Mouse (Mus musculus): ENCODE results near the gene Snu13.

Snu13 gene

DNA sequence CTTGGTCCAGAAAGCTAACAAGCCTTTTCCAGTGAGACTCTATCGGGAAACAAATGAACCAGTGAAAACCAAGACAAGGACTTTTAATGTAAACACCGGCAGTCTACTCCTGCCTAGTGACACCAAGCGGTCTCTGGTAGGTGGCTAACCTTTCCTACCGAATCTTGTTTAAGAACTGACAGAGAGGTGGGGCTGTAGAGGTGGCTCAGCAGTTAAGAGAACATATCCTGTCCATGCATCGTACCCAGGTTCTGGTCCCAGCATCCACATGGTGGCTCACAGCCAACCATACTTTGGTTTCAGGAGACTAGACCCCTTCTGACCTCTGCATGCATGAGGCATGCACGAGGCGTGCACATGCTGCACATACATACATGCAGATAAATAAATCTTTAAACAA lies 20.1 kb downstream of the Snu13 start:
- no peak for DNase-seq (ENCODE audit: low spot score)

DNA sequence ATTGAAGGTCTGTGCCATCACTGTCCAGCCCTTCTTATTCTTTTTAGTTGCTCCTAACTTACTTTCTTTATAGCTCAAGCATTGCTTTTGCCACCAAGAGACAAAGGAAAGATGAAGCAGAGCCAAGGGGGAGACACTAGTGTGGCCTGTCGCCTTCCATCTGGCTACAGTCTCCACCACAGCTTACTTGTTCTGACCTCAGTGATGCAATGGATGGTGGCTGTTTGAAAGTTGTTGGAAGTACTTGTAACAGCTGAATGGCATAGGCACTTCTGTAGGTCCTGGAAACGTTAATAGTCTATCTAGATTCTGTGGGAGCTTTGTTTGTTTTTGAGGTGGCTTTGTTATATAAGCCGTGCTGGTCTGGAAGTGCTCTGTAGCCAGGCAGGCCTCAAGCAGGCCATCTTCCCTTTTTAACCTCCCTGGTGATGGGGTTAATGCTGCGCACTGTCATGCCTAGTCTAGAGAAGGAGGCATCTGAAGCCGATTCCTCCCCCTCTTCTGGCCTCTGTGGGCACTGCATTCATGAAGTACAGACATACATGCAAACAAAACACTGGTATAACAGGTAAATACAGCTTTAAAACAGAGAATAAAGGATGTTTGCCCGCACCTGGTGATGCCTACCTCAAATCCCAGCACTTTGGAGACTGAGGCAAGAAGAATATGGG lies 23.3 kb downstream of the Snu13 start:
- no peak for DNase-seq (ENCODE audit: low spot score)

DNA sequence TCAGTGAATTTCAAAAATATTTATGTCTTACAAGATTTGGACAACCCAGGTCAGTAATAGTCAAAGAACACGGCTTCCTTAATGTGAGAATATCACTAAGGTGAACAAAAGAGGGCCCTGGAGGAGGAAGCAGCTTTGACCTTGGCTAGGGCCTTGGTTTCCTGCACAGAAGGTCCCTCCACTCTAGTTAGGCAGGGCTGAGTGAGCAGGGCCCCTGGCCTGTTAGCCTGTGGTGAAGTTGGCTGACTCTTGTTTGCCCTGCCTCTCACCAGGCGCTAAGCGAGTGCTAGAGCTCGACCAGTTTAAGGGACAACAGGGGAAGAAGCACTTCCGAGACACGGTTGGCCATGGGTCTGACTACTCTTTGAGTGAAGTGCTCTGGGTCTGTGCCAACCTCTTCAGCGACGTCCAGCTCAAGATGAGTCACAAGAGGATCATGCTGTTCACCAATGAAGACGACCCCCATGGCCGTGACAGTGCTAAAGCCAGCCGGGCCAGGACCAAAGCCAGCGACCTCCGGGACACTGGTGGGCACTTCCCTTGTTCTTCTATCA lies 24.8 kb downstream of the Snu13 start:
- peak; percentile 28 for DNase-seq (ENCODE audit: low spot score)

DNA sequence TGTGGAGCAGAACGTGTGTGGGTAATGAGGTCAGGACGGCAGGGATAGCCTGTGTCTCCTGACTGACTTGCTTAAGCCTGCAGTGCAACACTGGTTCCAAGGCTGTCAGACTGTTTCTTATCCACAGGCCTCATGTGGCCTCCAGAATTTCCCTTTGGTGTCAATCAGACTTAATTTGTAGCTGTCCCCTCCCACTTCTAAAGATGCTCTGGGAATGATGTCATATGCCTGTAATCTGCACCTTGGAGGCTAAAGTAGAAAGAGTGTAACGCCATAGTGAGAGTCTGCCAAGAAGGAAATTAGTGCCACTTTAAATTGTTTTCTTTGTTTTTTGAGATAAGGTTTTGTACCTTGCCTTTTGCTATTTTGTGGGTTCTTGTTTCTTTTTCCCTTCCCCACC lies 28.1 kb downstream of the Snu13 start:
- DNase-seq (ENCODE audit: low spot score), result no peak

DNA sequence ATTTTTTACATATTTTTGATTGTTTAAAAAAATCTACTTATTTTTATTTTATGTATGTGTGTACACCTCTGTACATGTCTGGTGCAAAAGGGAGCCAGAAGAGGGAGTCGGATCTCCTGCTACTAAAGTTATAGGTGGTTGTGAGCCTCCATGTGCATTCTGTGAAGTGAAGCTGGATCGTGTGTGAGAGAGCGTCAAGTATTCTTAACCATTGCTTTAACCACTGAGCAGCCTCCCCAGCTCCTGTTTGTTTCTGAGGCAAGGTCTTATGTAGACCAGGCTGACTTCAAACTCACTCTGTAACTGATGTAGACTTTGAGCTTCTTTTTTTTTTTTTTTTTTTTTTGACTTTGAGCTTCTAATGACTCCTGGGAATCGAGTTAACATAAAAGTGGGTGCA lies 29.9 kb downstream of the Snu13 start:
- DNase-seq (ENCODE audit: low spot score), result no peak

DNA sequence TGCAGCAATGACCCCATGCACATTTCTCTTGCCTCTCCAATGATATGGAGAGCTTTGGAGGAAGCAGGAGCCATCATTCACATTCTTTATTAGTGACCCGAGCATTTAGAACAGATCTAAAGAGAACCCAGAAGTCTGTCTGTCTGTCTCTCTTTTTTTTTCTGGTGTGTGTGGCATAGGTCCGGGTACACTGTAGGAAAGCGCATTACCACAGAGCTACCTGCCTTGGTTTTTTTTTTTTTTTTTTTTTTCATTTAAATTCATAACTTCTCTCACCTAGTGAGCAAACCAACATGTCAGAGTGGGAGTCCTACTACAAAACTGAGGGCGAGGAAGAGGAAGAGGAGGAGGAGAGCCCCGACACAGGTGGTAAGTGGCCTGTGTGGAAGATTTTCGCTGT lies 30.6 kb downstream of the Snu13 start:
- DNase-seq (ENCODE audit: low spot score), result no peak

DNA sequence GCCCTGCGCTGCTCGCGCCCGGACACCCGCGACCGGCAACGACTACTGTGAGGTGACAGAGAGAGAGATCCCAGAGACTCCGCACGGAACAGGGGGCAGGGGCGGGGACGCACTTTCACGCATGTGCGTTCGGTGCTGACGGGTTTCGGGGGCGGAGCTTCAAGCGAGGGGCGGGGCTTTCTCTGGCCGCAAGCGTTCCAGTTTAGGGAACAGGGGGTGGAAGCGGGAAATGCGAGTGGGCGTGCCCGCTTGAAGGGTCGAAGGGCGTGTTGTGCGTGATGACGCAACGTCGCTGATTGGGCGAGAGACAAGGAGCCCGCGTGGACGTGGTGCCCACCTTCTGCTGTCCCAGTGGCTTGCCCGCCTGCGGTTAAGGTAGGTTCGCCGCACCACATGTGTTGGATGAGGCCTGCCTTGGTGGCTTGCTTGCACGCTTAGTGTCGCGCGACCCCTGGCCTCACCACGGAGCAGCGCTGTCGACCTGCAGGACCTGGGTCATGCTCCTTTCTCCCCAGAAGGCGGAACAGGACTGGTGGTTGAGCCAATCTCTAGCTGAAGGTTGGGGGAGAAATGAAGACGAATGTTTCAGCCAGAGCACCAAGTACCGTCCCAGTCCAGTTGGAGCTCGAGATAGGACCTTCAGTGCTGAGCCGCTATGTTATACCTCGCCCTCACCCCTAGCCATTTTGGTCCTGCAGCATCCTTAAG lies 31.1 kb downstream of the Snu13 start:
- DNase-seq (ENCODE audit: low spot score), result peak; percentile 97

DNA sequence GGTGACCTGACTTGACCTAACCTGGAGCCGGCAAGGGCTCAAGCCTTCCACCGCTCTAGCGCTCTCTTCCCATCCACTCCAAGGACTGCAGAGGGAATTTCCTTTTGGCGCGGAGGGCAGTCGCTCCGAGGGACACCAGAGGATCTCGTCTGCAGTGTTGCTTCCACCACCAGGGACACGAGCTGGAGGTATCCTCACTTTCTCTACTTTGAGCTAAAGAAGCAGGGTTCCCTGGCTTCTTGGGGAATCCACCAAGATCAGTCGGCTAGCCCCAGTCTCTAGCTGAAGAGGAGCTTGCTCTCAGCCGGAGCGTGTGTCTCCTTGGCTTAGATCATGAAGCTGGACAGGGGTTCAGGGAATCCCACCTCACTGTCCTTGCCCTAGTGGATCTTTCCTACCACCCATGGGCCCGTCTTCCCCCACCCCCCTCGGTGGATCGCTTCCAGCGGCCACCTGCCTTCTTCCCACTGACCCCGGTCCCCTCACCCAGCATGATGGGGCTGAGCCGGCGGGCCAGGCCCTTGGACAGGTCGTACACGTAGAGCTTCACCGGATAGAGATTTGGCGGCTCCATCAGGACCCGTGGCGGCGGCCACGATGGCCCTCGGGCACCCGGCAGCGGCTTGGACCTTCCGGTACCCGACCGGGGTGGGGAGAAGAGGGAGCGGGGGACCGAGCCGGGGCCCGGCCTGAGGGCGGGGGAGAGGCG lies 31.9 kb downstream of the Snu13 start:
- no peak for DNase-seq (ENCODE audit: low spot score)

DNA sequence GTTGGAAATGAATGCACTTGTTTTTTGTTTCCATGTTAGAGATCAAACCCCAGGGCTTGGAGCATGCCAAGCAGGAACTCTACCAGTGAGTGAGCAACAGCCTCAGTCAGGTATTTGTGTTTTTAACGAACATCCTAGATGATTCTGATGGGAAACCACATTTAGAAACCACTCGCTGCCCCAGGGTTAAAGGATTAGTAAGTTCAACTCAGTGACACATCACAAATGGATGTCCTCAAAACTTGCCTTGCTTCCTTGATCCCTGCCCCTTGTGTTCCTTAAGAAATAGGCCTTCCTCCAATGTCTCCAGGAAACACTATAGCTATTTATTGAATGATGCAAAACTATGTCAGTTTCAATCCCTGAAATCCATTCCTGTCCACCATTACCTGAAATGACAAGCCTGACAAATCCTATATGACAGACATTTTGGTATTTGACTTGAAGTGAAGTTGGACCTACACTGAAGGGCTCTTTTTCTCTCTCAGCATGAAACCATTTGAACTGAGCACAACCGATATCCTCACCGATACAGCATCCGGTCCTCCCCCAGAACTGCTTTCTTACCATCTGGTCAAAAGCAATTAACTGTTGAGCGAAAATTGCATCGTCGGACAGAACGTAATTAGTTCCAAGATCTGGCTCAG lies 32.5 kb downstream of the Snu13 start:
- no peak for DNase-seq (ENCODE audit: low spot score)

DNA sequence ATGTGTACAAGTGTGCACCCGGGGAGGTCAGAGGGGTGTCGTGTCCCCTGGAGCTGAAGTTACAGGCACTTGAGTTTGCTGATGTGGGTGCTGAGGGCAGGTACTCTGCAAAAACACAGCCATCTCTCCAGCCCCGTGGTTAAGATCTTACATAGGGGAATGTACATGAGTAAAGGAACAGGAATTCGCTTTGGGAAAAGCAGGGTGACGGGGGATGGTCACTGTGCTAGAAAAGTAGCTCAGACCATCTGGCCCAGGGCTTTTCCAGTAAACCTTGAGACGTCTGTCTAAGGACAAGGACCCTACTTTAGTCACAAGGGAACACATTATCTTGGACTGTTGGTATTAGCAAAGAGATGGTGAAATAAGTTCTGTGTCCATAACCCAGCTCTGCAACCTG lies 35.5 kb downstream of the Snu13 start:
- no peak for DNase-seq (ENCODE audit: low spot score)

DNA sequence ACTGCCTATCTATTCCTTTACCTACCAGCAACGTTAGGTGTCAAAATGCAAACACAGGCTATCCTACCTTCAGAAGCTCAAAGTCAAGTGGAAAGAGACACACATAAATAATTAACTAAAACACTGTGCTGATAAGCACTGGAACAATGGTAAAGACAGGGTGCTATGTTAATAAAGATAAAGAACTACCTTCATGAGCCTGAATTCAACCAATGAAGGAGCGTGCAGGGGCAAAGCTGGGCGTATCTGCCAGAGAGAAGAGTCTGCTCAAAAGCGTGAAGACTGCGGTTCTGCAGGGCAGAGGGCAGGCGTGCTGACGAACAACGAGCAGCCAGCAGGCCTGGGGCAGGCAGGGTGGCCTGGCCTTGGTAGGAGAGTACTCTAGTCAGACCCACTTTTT lies 43.1 kb downstream of the Snu13 start:
- DNase-seq (ENCODE audit: low spot score), result no peak

DNA sequence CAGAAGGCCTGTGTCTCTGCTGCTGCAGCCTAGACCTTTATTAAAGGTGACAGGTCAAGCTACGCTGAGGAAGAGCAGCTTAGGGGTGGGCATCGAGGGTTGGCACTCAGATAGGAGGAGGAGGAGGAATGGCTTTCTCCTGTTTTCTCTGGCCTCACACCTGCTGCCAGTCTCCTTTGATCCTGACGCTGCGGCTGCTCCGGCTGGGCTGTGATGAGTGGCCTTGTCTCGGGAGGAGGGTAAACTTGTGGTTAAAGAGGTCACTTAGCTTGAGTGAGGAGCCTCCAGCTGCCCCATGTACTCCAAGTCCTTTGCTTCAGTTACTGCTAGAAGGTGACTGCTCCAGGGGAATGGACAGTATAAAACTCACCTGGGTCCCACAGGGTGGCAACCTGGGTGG lies 53.4 kb downstream of the Snu13 start:
- DNase-seq (ENCODE audit: low spot score), result no peak

DNA sequence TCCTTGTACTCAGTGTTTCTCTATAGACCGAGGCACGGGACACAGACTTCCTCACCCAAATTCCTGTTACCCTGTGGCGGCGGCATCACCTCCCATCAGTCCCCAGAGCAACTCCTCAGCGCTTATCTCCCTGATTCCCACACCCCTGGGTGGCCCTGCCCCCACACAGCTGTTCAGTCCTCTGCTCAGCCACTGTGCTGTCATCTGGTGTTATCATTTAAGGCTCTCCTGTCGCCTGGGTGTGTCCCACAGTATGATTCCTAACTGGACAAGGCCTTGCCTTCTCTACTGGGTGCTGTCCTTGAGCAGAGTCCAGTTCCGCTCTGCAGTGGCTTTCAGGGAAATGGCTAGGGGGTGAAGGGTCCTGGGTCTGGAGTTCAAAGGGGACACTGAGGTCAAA lies 56.8 kb downstream of the Snu13 start:
- no peak for DNase-seq (ENCODE audit: low spot score)
